Mouse (Mus musculus) forebrain, embryonic 15.5 days (tissue): ENCODE data around the gene Pafah2. TPM values are rescaled to one million over a fixed set of nuclear protein-coding genes. Genes with fewer than 3 reads are reported as not detected.

ENCODE experiments used
- ATAC-seq: fragments of 200-750 bp; cut with Nextera tagmentation; replicated peaks from 2 replicates; pipeline ENCODE4 v1.8.0; 2017; ENCODE audit warnings: mild to moderate bottlenecking, moderate TSS enrichment, moderate library complexity
- H3K27ac ChIP-seq: fragments of 300-500 bp; sonication (generic); replicated peaks from 2 replicates; pipeline ENCODE4 v1.5.1; 2015; ENCODE audit warnings: mild to moderate bottlenecking, inconsistent platforms
- H3K27me3 ChIP-seq: fragments of 300-500 bp; sonication (generic); 2 replicates; pipeline ENCODE4 v1.6.1; 2015; ENCODE audit warnings: inconsistent platforms
- H3K36me3 ChIP-seq: fragments of 300-500 bp; sonication (generic); 2 replicates; pipeline ENCODE4 v1.6.1; 2015; ENCODE audit warnings: mild to moderate bottlenecking, inconsistent platforms
- H3K4me1 ChIP-seq: fragments of 300-500 bp; sonication (generic); 2 replicates; pipeline ENCODE4 v1.6.1; 2015; ENCODE audit warnings: inconsistent platforms
- H3K4me2 ChIP-seq: fragments of 300-500 bp; sonication (generic); replicated peaks from 2 replicates; pipeline ENCODE4 v1.6.1; 2015; ENCODE audit warnings: mild to moderate bottlenecking, inconsistent platforms
- H3K4me3 ChIP-seq: fragments of 300-500 bp; sonication (generic); 2 replicates; pipeline ENCODE4 v1.5.1; 2015; ENCODE audit warnings: mild to moderate bottlenecking, inconsistent platforms
- H3K9ac ChIP-seq: fragments of 300-500 bp; sonication (generic); replicated peaks from 2 replicates; pipeline ENCODE4 v1.6.1; 2015; ENCODE audit warnings: mild to moderate bottlenecking, inconsistent platforms
- H3K9me3 ChIP-seq: fragments of 300-500 bp; sonication (generic); 2 replicates; pipeline ENCODE4 v1.6.1; 2016; ENCODE audit warnings: inconsistent platforms
- WGBS: fragments of 180-500 bp; shearing (Covaris S2); methylation state at CpG from one replicate; pipeline ENCODE4 v1.1.7; 2015; ENCODE audit warnings: mixed read lengths; 5-methylcytosine and 5-hydroxymethylcytosine counted together
- polyA plus RNA-seq: library from polyadenylated mRNA; unstranded; fragments of >200 nt; fragmentation: Nextera tagmentation; extraction: Ambion mirVana; gene quantifications from 2 replicates; pipeline ENCODE4 v1.2.1, GENCODE M21; 2015

Pafah2 gene
- polyA plus RNA-seq, 1 experiment from 2014 or later: 7.7 TPM

DNA sequence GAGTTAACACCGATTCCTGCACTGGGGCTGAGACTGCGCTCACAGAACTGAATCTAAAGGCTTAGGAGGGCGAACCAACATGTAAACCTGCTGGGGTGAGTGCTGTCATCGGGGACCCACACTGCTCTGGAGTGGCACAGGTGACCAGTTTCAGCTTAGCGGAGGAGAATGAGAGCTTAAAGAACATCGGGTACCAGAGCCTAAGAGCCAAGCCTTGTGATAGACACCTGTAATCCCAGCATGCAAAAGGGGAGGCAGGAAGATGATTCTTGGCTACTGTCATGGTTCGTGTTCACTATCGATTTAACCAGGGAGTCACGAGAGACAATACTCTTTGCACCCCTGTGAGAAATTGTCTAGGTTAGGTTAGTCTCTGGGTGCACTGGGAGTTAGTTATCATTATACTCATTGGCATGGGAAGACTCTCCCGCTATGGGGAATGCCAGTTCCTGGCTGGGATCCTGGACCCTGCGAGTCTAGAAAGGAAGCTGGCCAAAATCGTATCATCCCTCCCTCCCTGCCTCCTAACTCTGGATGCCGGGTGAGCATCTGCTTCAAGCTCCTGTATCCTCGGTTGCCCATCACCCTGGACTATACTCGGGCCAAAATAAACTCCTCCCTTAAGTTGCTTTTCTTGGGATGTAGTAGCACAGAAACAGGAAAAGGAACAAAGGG is 36.7 kb downstream of the Pafah2 start:
- no peak overlapping the region for H3K4me2 ChIP-seq
- peak overlapping the region; percentile 99 for H3K27ac ChIP-seq
- H3K36me3 ChIP-seq: no peaks in the 10 kb centered on the region
- no peak overlapping the region for H3K4me3 ChIP-seq
- H3K27me3 ChIP-seq: no peaks in the 10 kb centered on the region
- 77% methylated on average over 15 of the region's 15 CpGs for WGBS
- H3K9ac ChIP-seq: no peak overlapping the region
- peaks cover 34% of the 10 kb centered on the region for H3K4me1 ChIP-seq
- no peak for ATAC-seq
- H3K9me3 ChIP-seq: no peaks in the 10 kb centered on the region

- no peak for ATAC-seq
- 52% methylated on average over 7 of the region's 7 CpGs for WGBS
Measured at GRCm38 (mm10) chr4:134436185-134436584, 40.1 kb downstream of the Pafah2 start.

GRCm38 (mm10) chr4:134436659-134437058 is 40.5 kb downstream of the Pafah2 start:
- Histone ChIP-seq H3K27ac (no peak overlapping the region), H3K9ac (0 out of 2 replicates have a peak overlapping the region, but pooled peaks have one; percentile 8)

More at GRCm38 (mm10) chr4:134436185-134436584, 40.1 kb downstream of the Pafah2 start:
- Histone ChIP-seq H3K27ac (no peak overlapping the region), H3K9ac (no peak overlapping the region), H3K4me2 (no peak overlapping the region), H3K36me3 (no peaks in the 10 kb centered on the region), H3K4me1 (peaks cover 17% of the 10 kb centered on the region), H3K27me3 (no peaks in the 10 kb centered on the region), H3K9me3 (no peaks in the 10 kb centered on the region), H3K4me3 (no peak overlapping the region)

GRCm38 (mm10) chr4:134439119-134439518 is 43.0 kb downstream of the Pafah2 start:
- Histone ChIP-seq H3K9ac (no peak overlapping the region), H3K4me2 (no peak overlapping the region), H3K36me3 (no peaks in the 10 kb centered on the region), H3K27me3 (no peaks in the 10 kb centered on the region), H3K27ac (no peak overlapping the region), H3K9me3 (no peaks in the 10 kb centered on the region), H3K4me1 (no peaks in the 10 kb centered on the region), H3K4me3 (no peak overlapping the region)
- 85% methylated on average over 3 of the region's 3 CpGs for WGBS
- ATAC-seq: no peak

More at GRCm38 (mm10) chr4:134436659-134437058, 40.5 kb downstream of the Pafah2 start:
- WGBS: 67% methylated on average over 10 of the region's 10 CpGs
- H3K4me2 ChIP-seq: no peak overlapping the region
- no peak overlapping the region for H3K4me3 ChIP-seq
- no peaks in the 10 kb centered on the region for H3K36me3 ChIP-seq
- no peaks in the 10 kb centered on the region for H3K27me3 ChIP-seq
- no peak for ATAC-seq
- H3K9me3 ChIP-seq: no peaks in the 10 kb centered on the region
- peaks cover 12% of the 10 kb centered on the region for H3K4me1 ChIP-seq

GRCm38 (mm10) chr4:134439919-134440318 is 43.8 kb downstream of the Pafah2 start:
- Histone ChIP-seq H3K4me2 (no peak overlapping the region), H3K27ac (no peak overlapping the region), H3K4me3 (no peak overlapping the region), H3K27me3 (no peaks in the 10 kb centered on the region), H3K9ac (no peak overlapping the region), H3K4me1 (0 out of 2 replicates have a peak, but pooled peaks cover 3% of the 10 kb centered on the region), H3K36me3 (no peaks in the 10 kb centered on the region), H3K9me3 (no peaks in the 10 kb centered on the region)
- WGBS: 83% methylated on average over 4 of the region's 4 CpGs
- ATAC-seq: no peak

DNA sequence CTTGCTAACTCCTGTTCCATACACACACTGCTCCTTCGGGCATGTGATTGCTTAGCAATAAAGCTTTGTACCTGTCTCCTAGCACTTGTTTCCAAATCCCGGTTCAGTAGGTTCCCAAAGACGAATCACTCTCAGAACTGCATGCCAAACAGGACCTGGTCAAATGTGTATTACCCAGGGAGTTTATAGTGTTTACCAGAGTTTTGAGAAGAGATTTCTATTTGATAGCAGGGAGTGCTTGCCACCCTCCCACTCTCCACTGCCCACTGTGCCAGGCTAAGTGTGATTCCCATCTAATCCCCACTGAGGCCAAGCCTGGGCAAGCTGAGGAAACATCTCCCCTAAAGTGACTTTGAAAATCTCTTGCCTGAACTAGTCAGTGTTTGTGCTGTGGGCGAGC is 46.1 kb downstream of the Pafah2 start:
- H3K4me2 ChIP-seq: no peak overlapping the region
- no peaks in the 10 kb centered on the region for H3K9me3 ChIP-seq
- H3K4me3 ChIP-seq: no peak overlapping the region
- no peak for ATAC-seq
- no peak overlapping the region for H3K27ac ChIP-seq
- peaks cover 14% of the 10 kb centered on the region for H3K4me1 ChIP-seq
- no peak overlapping the region for H3K9ac ChIP-seq
- WGBS: 93% methylated on average over 4 of the region's 4 CpGs
- no peaks in the 10 kb centered on the region for H3K36me3 ChIP-seq
- no peaks in the 10 kb centered on the region for H3K27me3 ChIP-seq

- Histone ChIP-seq H3K36me3 (no peaks in the 10 kb centered on the region), H3K9ac (no peak overlapping the region), H3K4me2 (no peak overlapping the region), H3K27ac (peak overlapping the region; percentile 80; the same call in 1 of the 2 replicates), H3K4me1 (peaks cover 15% of the 10 kb centered on the region), H3K4me3 (no peak overlapping the region), H3K27me3 (no peaks in the 10 kb centered on the region), H3K9me3 (no peaks in the 10 kb centered on the region)
- no peak for ATAC-seq
- WGBS: 45% methylated on average over 7 of the region's 7 CpGs
Measured at GRCm38 (mm10) chr4:134443589-134443988, 47.5 kb downstream of the Pafah2 start.

GRCm38 (mm10) chr4:134444949-134445348 is 48.8 kb downstream of the Pafah2 start:
- H3K9me3 ChIP-seq: no peaks in the 10 kb centered on the region
- no peak overlapping the region for H3K4me2 ChIP-seq
- H3K27ac ChIP-seq: peak overlapping the region; percentile 80
- peaks cover 27% of the 10 kb centered on the region for H3K4me1 ChIP-seq
- no peak overlapping the region for H3K4me3 ChIP-seq
- 41% methylated on average over 7 of the region's 7 CpGs for WGBS
- H3K9ac ChIP-seq: no peak overlapping the region
- no peaks in the 10 kb centered on the region for H3K36me3 ChIP-seq
- no peak for ATAC-seq
- no peaks in the 10 kb centered on the region for H3K27me3 ChIP-seq

GRCm38 (mm10) chr4:134445489-134445888 is 49.4 kb downstream of the Pafah2 start:
- Histone ChIP-seq H3K4me3 (no peak overlapping the region), H3K4me2 (no peak overlapping the region), H3K27me3 (no peaks in the 10 kb centered on the region), H3K27ac (peak overlapping the region; percentile 80), H3K36me3 (no peaks in the 10 kb centered on the region), H3K9me3 (no peaks in the 10 kb centered on the region), H3K9ac (no peak overlapping the region), H3K4me1 (peaks cover 32% of the 10 kb centered on the region)
- 25% methylated on average over 1 of the region's 1 CpGs for WGBS
- ATAC-seq: no peak

DNA sequence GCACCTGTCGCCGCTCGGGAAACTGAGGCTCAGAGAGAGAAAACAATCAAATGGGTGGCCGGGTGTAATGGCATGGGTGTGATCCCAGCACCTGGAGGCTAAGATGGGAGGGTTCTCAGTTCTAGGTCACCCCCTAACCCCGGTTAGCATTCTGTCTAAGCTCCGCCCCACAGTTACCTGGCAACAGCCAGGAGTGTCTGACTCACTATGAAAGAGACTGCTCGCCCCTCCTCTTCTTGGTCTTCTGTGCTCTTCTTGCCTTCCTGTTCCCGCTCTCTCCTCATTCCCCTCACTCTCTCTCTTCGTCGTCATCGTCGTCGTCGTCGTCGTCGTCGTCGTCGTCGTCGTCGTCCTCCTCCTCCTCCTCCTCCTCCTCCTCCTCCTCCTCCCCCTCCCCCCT is 51.8 kb downstream of the Pafah2 start:
- WGBS: 40% methylated on average over 23 of the region's 23 CpGs
- H3K9me3 ChIP-seq: no peaks in the 10 kb centered on the region
- no peaks in the 10 kb centered on the region for H3K36me3 ChIP-seq
- ATAC-seq: no peak
- no peak overlapping the region for H3K4me3 ChIP-seq
- H3K4me1 ChIP-seq: peaks cover 44% of the 10 kb centered on the region
- H3K27ac ChIP-seq: no peak overlapping the region
- H3K27me3 ChIP-seq: no peaks in the 10 kb centered on the region
- no peak overlapping the region for H3K9ac ChIP-seq
- no peak overlapping the region for H3K4me2 ChIP-seq

DNA sequence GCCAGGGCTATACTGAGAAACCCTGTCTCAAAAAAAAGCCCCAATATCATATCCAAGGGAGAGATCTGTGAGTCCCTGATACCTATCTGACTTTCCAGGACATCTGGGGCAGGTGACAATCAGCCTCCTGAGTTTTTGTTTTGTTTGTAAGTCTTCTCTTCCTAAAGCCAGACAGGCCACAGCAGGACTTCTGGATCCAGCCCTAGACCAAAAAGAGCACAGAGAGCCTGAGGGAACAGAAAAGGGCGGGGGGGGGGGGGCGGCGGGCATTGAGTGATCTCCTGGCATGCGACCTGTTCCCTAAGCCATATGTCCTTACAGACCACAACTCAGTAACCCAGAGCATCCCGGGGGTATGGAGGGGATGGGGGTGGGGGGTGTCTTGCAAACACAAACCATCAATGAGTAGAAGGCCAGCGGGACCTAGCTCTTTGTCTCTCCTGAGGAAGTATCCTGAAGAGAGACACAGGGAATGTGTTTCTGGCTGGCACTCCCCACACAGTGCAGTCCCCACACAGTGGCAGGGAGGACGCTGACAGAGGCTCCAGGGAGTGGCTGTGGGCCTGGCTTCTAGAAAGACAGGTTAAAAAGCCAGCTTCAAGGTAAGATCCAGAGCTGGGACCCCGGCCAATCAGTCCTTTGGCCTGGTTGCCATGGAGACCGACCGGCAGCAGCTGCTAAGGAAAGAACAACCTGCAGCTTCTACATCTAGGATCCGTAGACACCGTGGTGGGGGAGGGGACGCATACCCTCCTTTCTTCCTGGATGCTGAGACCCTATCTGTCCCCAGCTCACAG is 53.7 kb downstream of the Pafah2 start:
- Histone ChIP-seq H3K27ac (peak overlapping the region; percentile 91), H3K9ac (peak overlapping the region; percentile 33), H3K4me1 (peaks cover 46% of the 10 kb centered on the region), H3K36me3 (no peaks in the 10 kb centered on the region), H3K4me2 (peak overlapping the region; percentile 15), H3K9me3 (no peaks in the 10 kb centered on the region), H3K4me3 (no peak overlapping the region), H3K27me3 (0 out of 2 replicates have a peak, but pooled peaks cover 3% of the 10 kb centered on the region)
- peak; percentile 71 for ATAC-seq
- WGBS: 14% methylated on average over 13 of the region's 13 CpGs

GRCm38 (mm10) chr4:134450392-134451195 is 54.5 kb downstream of the Pafah2 start:
- Histone ChIP-seq H3K4me2 (peak overlapping the region; percentile 15), H3K4me3 (no peak overlapping the region), H3K9me3 (no peaks in the 10 kb centered on the region), H3K27me3 (0 out of 2 replicates have a peak, but pooled peaks cover 3% of the 10 kb centered on the region), H3K27ac (peak overlapping the region; percentile 91), H3K4me1 (peaks cover 42% of the 10 kb centered on the region), H3K9ac (peak overlapping the region; percentile 33), H3K36me3 (no peaks in the 10 kb centered on the region)
- 11% methylated on average over 20 of the region's 20 CpGs for WGBS
- ATAC-seq: peak; percentile 60
